Mouse (Mus musculus): Measurements from ENCODE around the gene Angel2. TPM values are rescaled to one million over a fixed set of nuclear protein-coding genes. Genes with fewer than 3 reads are reported as not detected.

Gene Angel2
- total and polyA plus RNA-seq, 3 experiments: 25.1 to 33.7 TPM; not detected in 1

GRCm38 (mm10) chr1:190898899-190899575 is 25.9 kb upstream of the Angel2 start:
- no peaks in the 10 kb centered on the region for H3K27me3 ChIP-seq (ENCODE audit: control insufficient read depth in 1 of 2, insufficient read depth in 2 of 2, low read length in 2 of 2)
- peaks cover 0 to 19% of the 10 kb centered on the region in 2 experiments; a peak in 2 of 4 replicates for H3K36me3 ChIP-seq (ENCODE audit: control insufficient read depth in 1 of 2, insufficient read depth in 2 of 2, low read length in 2 of 2)
- no peak overlapping the region for H3K9ac ChIP-seq (ENCODE audit: control insufficient read depth, low read depth, low read length, poor library complexity, severe bottlenecking)
- H3K4me3 ChIP-seq (ENCODE audit: control insufficient read depth in 1 of 2, insufficient read depth in 1 of 2, low read depth in 2 of 2, low read length in 2 of 2): no peak overlapping the region
- H3K9me3 ChIP-seq (replicated peaks; ENCODE audit: insufficient read depth, low read length): no peaks in the 10 kb centered on the region
- peaks cover 11 to 16% of the 10 kb centered on the region in 2 experiments for H3K4me1 ChIP-seq (ENCODE audit: control insufficient read depth in 1 of 2, insufficient read depth in 2 of 2, low read length in 2 of 2)
- no peaks in the 10 kb centered on the region for H3K79me2 ChIP-seq (ENCODE audit: control insufficient read depth, insufficient read depth, low read length, poor library complexity)
- no peak for DNase-seq (ENCODE audit: low read depth, low spot score)
- TF ChIP-seq MAFK (IDR thresholded peaks at IDR 0.05; ENCODE audit: borderline replicate concordance, low read depth, low read length) (no peak), ELF1 (IDR thresholded peaks at IDR 0.05; ENCODE audit: low read depth, low read length) (no peak), MYB (IDR thresholded peaks at IDR 0.05; ENCODE audit: low read depth, low read length) (no peak), NRF1 (IDR thresholded peaks at IDR 0.05; ENCODE audit: insufficient read depth, low read depth, low read length, poor library complexity, severe bottlenecking) (no peak), E2F4 (IDR thresholded peaks at IDR 0.05; ENCODE audit: borderline replicate concordance, low read depth, low read length) (no peak), MXI1 (IDR thresholded peaks at IDR 0.05; ENCODE audit: low read depth, low read length) (no peak), CHD2 (IDR thresholded peaks at IDR 0.05; ENCODE audit: low read length) (no peak), USF1 (IDR thresholded peaks at IDR 0.05; ENCODE audit: low read depth, low read length) (no peak), ZKSCAN1 (IDR thresholded peaks at IDR 0.05; ENCODE audit: low read depth, low read length) (no peak), GABPA (IDR thresholded peaks at IDR 0.05; ENCODE audit: low read depth, low read length) (no peak), ZC3H11A (IDR thresholded peaks at IDR 0.05; ENCODE audit: low read depth, low read length) (no peak), CTCF (IDR thresholded peaks at IDR 0.05 in 2 of 3, conservative IDR thresholded peaks at IDR 0.05 in 1 of 3; ENCODE audit: control insufficient read depth in 1 of 3, insufficient read depth in 1 of 3, low read depth in 2 of 3, low read length in 3 of 3, poor library complexity in 1 of 3, severe bottlenecking in 1 of 3) (no peak), JUND (IDR thresholded peaks at IDR 0.05; ENCODE audit: low read depth, low read length) (no peak), TBP (IDR thresholded peaks at IDR 0.05; ENCODE audit: low read depth, low read length) (no peak), GATA1 (IDR thresholded peaks at IDR 0.05; ENCODE audit: low read depth, low read length) (no peak), ZMIZ1 (IDR thresholded peaks at IDR 0.05; ENCODE audit: low read depth, low read length) (no peak), MAX (IDR thresholded peaks at IDR 0.05; ENCODE audit: low read length) (no peak), ETS1 (IDR thresholded peaks at IDR 0.05; ENCODE audit: low read depth, low read length) (no peak)
- no peak overlapping the region for H3K27ac ChIP-seq (ENCODE audit: control insufficient read depth, low read depth, low read length)

- TF ChIP-seq POLR2AphosphoS5 (IDR thresholded peaks at IDR 0.05; ENCODE audit: borderline replicate concordance, low read depth, low read length): no peak
- no peak overlapping the region for H3K9ac ChIP-seq (ENCODE audit: control insufficient read depth, low read depth, low read length, poor library complexity, severe bottlenecking)
These were observed 23.8 kb upstream of the Angel2 start for GRCm38 (mm10) chr1:190901082-190901481.

More at GRCm38 (mm10) chr1:190901082-190901481, 23.8 kb upstream of the Angel2 start:
- H3K27ac ChIP-seq (ENCODE audit: control insufficient read depth, low read depth, low read length): no peak overlapping the region
- no peak for DNase-seq (ENCODE audit: low read depth, low spot score)
- no peaks in the 10 kb centered on the region for H3K27me3 ChIP-seq (ENCODE audit: control insufficient read depth in 1 of 2, insufficient read depth in 2 of 2, low read length in 2 of 2)
- H3K79me2 ChIP-seq (ENCODE audit: control insufficient read depth, insufficient read depth, low read length, poor library complexity): no peaks in the 10 kb centered on the region
- peaks cover 0 to 2% of the 10 kb centered on the region in 2 experiments; a peak in 3 of 4 replicates for H3K36me3 ChIP-seq (ENCODE audit: control insufficient read depth in 1 of 2, insufficient read depth in 2 of 2, low read length in 2 of 2)
- H3K4me1 ChIP-seq (ENCODE audit: control insufficient read depth in 1 of 2, insufficient read depth in 2 of 2, low read length in 2 of 2): no peaks in the 10 kb centered on the region
- H3K4me3 ChIP-seq (ENCODE audit: control insufficient read depth in 1 of 2, insufficient read depth in 1 of 2, low read depth in 2 of 2, low read length in 2 of 2): no peak overlapping the region
- no peaks in the 10 kb centered on the region for H3K9me3 ChIP-seq (replicated peaks; ENCODE audit: insufficient read depth, low read length)

Measured in MEL (cell line).